ENCODE assay signal across 21 mouse cellular contexts in the genomic region with DNA sequence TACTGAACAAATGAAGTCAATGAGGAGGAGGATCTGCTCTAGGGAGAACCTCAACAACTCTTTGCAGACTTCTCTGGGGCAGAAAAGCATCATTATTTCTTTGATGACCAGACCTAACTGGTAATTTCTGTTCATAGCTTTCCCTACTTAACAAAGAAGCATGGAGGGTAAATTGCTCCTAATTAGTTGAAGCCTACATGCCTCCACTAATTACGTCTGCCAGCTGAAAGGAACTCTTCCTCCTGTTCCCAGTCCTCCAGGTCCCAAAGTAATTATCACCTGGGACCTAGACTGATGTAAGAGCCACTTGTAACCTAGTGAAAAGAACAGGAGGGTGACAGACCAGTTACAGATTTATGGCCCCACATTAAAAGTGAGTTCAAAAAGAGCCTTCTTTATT. TPM values are rescaled to one million over a fixed set of nuclear protein-coding genes. Genes with fewer than 3 reads are reported as not detected.
DNase-seq lines count a peak whose midpoint lies in the region; ATAC-seq lines count a peak whose summit lies in the region.
"Had no signal": no experiment of that assay in that cellular context is flagged by ENCODE, and none has a peak within 500 bp of the region (broad histone marks: within the 10 kb centered on the region; RNA-seq: fewer than 3 reads in every experiment).

No protein-coding gene starts in this region.

- WGBS in forebrain, embryonic 13.5 days = 23% methylated on average over 1 of the region's 1 CpGs
- WGBS in forebrain, embryonic 10.5 days = 47% methylated on average over 1 of the region's 1 CpGs
- 30% methylated on average over 1 of the region's 1 CpGs for WGBS in limb, embryonic 12.5 days
- WGBS in limb, embryonic 10.5 days = 56% methylated on average over 1 of the region's 1 CpGs

- intact Hi-C loops in gastrocnemius, postnatal 36 days (cut with DNase I) = no loop called here

- no peaks in the 10 kb centered on the region for H3K27me3 ChIP-seq in forebrain, embryonic 13.5 days
- no peaks in the 10 kb centered on the region for H3K27me3 ChIP-seq in forebrain, embryonic 10.5 days (ENCODE audit: poor library complexity, severe bottlenecking)
- H3K27me3 ChIP-seq in limb, embryonic 12.5 days = no peaks in the 10 kb centered on the region
- H3K27me3 ChIP-seq in limb, embryonic 10.5 days (ENCODE audit: low read depth, poor library complexity, severe bottlenecking) = no peaks in the 10 kb centered on the region
- H3K27me3 ChIP-seq: embryonic facial prominence, embryonic 13.5 days; heart, embryonic 13.5 days; hindbrain, embryonic 12.5 days had no signal

- no peak overlapping the region for H3K9ac ChIP-seq in forebrain, embryonic 13.5 days
- H3K9ac ChIP-seq in limb, embryonic 12.5 days (replicated peaks) = no peak overlapping the region
- H3K9ac ChIP-seq: embryonic facial prominence, embryonic 13.5 days; heart, embryonic 13.5 days; hindbrain, embryonic 12.5 days had no signal

- H3K4me2 ChIP-seq in forebrain, embryonic 13.5 days = 0 out of 2 replicates have a peak overlapping the region, but pooled peaks have one; percentile 5
- H3K4me2 ChIP-seq in limb, embryonic 12.5 days = no peak overlapping the region
- H3K4me2 ChIP-seq: embryonic facial prominence, embryonic 13.5 days; heart, embryonic 13.5 days; hindbrain, embryonic 12.5 days had no signal

- H3K9me3 ChIP-seq in forebrain, embryonic 13.5 days (replicated peaks) = no peaks in the 10 kb centered on the region
- H3K9me3 ChIP-seq in forebrain, embryonic 10.5 days = no peaks in the 10 kb centered on the region
- no peaks in the 10 kb centered on the region for H3K9me3 ChIP-seq in limb, embryonic 12.5 days
- no peaks in the 10 kb centered on the region for H3K9me3 ChIP-seq in limb, embryonic 10.5 days (replicated peaks)
- H3K9me3 ChIP-seq: embryonic facial prominence, embryonic 13.5 days; heart, embryonic 13.5 days; hindbrain, embryonic 12.5 days had no signal

- DNase-seq in forebrain, embryonic 10.5 days (ENCODE audit: extremely low spot score, low spot score) = no peak
- DNase-seq in limb, embryonic 10.5 days (ENCODE audit: low spot score) = no peak
- DNase-seq in Muller cell, postnatal 12 days (ENCODE audit: inconsistent ontology term) = peak; percentile 60
- DNase-seq in brain, adult 2 months (ENCODE audit: low read depth, low spot score) = peak; percentile 16
- no peak for DNase-seq in gastrocnemius, postnatal 36 days
- DNase-seq: adrenal gland, adult 8-10 months; adrenal gland, postnatal 36 days; cerebellum, adult 11-12 months; cerebellum, adult 9-10 months; cerebellum, postnatal 25 days; gastrocnemius, postnatal 14 days; heart, postnatal 4 days had no signal

- peaks cover 38% of the 10 kb centered on the region for H3K4me1 ChIP-seq in forebrain, embryonic 13.5 days
- peaks cover 26% of the 10 kb centered on the region; the same call in 1 of the 2 replicates for H3K4me1 ChIP-seq in forebrain, embryonic 10.5 days
- H3K4me1 ChIP-seq in limb, embryonic 12.5 days (replicated peaks) = peaks cover 12% of the 10 kb centered on the region
- H3K4me1 ChIP-seq in limb, embryonic 10.5 days = peaks cover 6% of the 10 kb centered on the region

- H3K4me3 ChIP-seq in forebrain, embryonic 13.5 days = no peak overlapping the region
- no peak overlapping the region for H3K4me3 ChIP-seq in forebrain, embryonic 10.5 days
- no peak overlapping the region for H3K4me3 ChIP-seq in limb, embryonic 12.5 days (replicated peaks)
- H3K4me3 ChIP-seq in limb, embryonic 10.5 days = no peak overlapping the region
- H3K4me3 ChIP-seq: embryonic facial prominence, embryonic 13.5 days; heart, embryonic 13.5 days; hindbrain, embryonic 12.5 days had no signal

- H3K27ac ChIP-seq in forebrain, embryonic 13.5 days = no peak overlapping the region
- H3K27ac ChIP-seq in forebrain, embryonic 10.5 days = no peak overlapping the region
- peak overlapping the region; percentile 17; the same call in 1 of the 2 replicates for H3K27ac ChIP-seq in limb, embryonic 12.5 days
- no peak overlapping the region for H3K27ac ChIP-seq in limb, embryonic 10.5 days
- H3K27ac ChIP-seq: embryonic facial prominence, embryonic 13.5 days; heart, embryonic 13.5 days; hindbrain, embryonic 12.5 days had no signal

- H3K36me3 ChIP-seq in forebrain, embryonic 13.5 days (ENCODE audit: poor library complexity, severe bottlenecking) = peaks cover 56% of the 10 kb centered on the region
- H3K36me3 ChIP-seq in forebrain, embryonic 10.5 days (replicated peaks) = peaks cover 88% of the 10 kb centered on the region
- peaks cover 71% of the 10 kb centered on the region for H3K36me3 ChIP-seq in limb, embryonic 12.5 days
- peaks cover 90% of the 10 kb centered on the region for H3K36me3 ChIP-seq in limb, embryonic 10.5 days

- ATAC-seq in forebrain, embryonic 13.5 days = no peak
- ATAC-seq in limb, embryonic 12.5 days (ENCODE audit: insufficient number of reproducible peaks, insufficient read depth, low FRiP score, low TSS enrichment, low read depth) = no peak
- ATAC-seq: hindbrain, embryonic 16.5 days; inflammation-experienced regulatory T-cells, adult 6 months; intestine, postnatal 0 days had no signal

RNA-seq across cellular contexts. Expression of a gene that starts 7.5 kb away (rescaled TPM):
- 16.5 and 17.7 TPM in 2 replicates for polyA plus RNA-seq in forebrain, embryonic 13.5 days (2015; fragmentation: Nextera tagmentation; extraction: Ambion mirVana)
- polyA plus RNA-seq in forebrain, embryonic 10.5 days (2016; fragmentation: Nextera tagmentation; extraction: Ambion mirVana) = 28.4 and 29.5 TPM in 2 replicates
- polyA plus RNA-seq in limb, embryonic 12.5 days (2016; fragmentation: Nextera tagmentation; extraction: Ambion mirVana) = 32.0 and 38.3 TPM in 2 replicates
- 33.7 and 34.3 TPM in 2 replicates for polyA plus RNA-seq in limb, embryonic 10.5 days (2016; fragmentation: Nextera tagmentation; extraction: Ambion mirVana)
- 10 to 100 TPM; 57.5 to 62.2 TPM for total RNA-seq in gastrocnemius, postnatal 36 days (2021)

RNA-seq across cellular contexts. Expression of a gene that starts 19.6 kb away (rescaled TPM):
- polyA plus RNA-seq in forebrain, embryonic 13.5 days (2015; fragmentation: Nextera tagmentation; extraction: Ambion mirVana) = 35.9 and 36.1 TPM in 2 replicates
- polyA plus RNA-seq in forebrain, embryonic 10.5 days (2016; fragmentation: Nextera tagmentation; extraction: Ambion mirVana) = 53.6 and 56.8 TPM in 2 replicates
- 42.8 and 47.1 TPM in 2 replicates for polyA plus RNA-seq in limb, embryonic 12.5 days (2016; fragmentation: Nextera tagmentation; extraction: Ambion mirVana)
- polyA plus RNA-seq in limb, embryonic 10.5 days (2016; fragmentation: Nextera tagmentation; extraction: Ambion mirVana) = 57.8 and 58.8 TPM in 2 replicates
- 1 to 10 TPM; 2.8 to 3.6 TPM for total RNA-seq in gastrocnemius, postnatal 36 days (2021)

RNA-seq across cellular contexts. Expression of a gene that starts 26.3 kb away (rescaled TPM):
- 18.2 and 19.5 TPM in 2 replicates for polyA plus RNA-seq in forebrain, embryonic 13.5 days (2015; fragmentation: Nextera tagmentation; extraction: Ambion mirVana)
- 6.4 and 8.2 TPM in 2 replicates for polyA plus RNA-seq in forebrain, embryonic 10.5 days (2016; fragmentation: Nextera tagmentation; extraction: Ambion mirVana)
- 13.9 and 14.1 TPM in 2 replicates for polyA plus RNA-seq in limb, embryonic 12.5 days (2016; fragmentation: Nextera tagmentation; extraction: Ambion mirVana)
- polyA plus RNA-seq in limb, embryonic 10.5 days (2016; fragmentation: Nextera tagmentation; extraction: Ambion mirVana) = 5.7 and 9.6 TPM in 2 replicates
- total RNA-seq in gastrocnemius, postnatal 36 days (2021) = under 1 TPM; 0.35 to 0.61 TPM
- total RNA-seq: granulocyte monocyte progenitor cell, adult 5-6 weeks had no signal

RNA-seq across cellular contexts. Expression of a gene that starts 28.6 kb away (rescaled TPM):
- 179 and 199 TPM in 2 replicates for polyA plus RNA-seq in forebrain, embryonic 13.5 days (2015; fragmentation: Nextera tagmentation; extraction: Ambion mirVana)
- polyA plus RNA-seq in forebrain, embryonic 10.5 days (2016; fragmentation: Nextera tagmentation; extraction: Ambion mirVana) = 174 and 184 TPM in 2 replicates
- polyA plus RNA-seq in limb, embryonic 12.5 days (2016; fragmentation: Nextera tagmentation; extraction: Ambion mirVana) = 115 and 118 TPM in 2 replicates
- polyA plus RNA-seq in limb, embryonic 10.5 days (2016; fragmentation: Nextera tagmentation; extraction: Ambion mirVana) = 115 and 132 TPM in 2 replicates
- 10 to 100 TPM; 45.8 to 50.2 TPM for total RNA-seq in gastrocnemius, postnatal 36 days (2021)

RNA-seq across cellular contexts. Expression of a gene that starts 29.3 kb away (rescaled TPM):
- polyA plus RNA-seq in forebrain, embryonic 13.5 days (2015; fragmentation: Nextera tagmentation; extraction: Ambion mirVana) = 54.6 and 56.2 TPM in 2 replicates
- polyA plus RNA-seq in forebrain, embryonic 10.5 days (2016; fragmentation: Nextera tagmentation; extraction: Ambion mirVana) = 50.1 and 51.5 TPM in 2 replicates
- 37.4 TPM in 2 replicates for polyA plus RNA-seq in limb, embryonic 12.5 days (2016; fragmentation: Nextera tagmentation; extraction: Ambion mirVana)
- 41.1 and 43.4 TPM in 2 replicates for polyA plus RNA-seq in limb, embryonic 10.5 days (2016; fragmentation: Nextera tagmentation; extraction: Ambion mirVana)
- total RNA-seq in gastrocnemius, postnatal 36 days (2021) = 1 to 10 TPM; 5.2 to 6.7 TPM

Comparison
In these comparisons a context has a peak if more than half of its experiments do, and no peak if none do; other contexts are left out.
1. DNase-seq: peak in Muller cell, postnatal 12 days (single experiment) and brain, adult 2 months (single experiment); none in forebrain, embryonic 10.5 days (single experiment), limb, embryonic 10.5 days (single experiment) and gastrocnemius, postnatal 36 days (0 of 2).